24 mouse cellular contexts compared by ENCODE assay signal in the genomic region with DNA sequence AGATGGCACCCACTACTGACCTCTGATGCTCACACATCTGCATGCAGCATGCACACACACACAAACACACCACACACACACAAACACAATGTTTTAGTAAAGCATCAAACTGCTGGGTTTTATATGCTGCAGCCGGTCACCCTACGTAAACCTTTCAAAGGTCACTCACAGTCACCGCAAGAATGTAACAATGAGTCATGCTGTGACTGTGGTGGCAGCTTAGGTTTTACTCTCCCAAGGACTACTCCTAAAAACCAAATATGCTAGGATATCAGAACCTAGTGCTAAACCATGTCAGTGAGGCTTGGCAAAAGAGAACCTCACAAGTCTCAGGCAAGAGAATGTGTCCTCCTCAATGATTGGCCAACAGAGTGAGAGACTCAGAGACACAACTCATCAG. TPM values are rescaled to one million over a fixed set of nuclear protein-coding genes. Genes with fewer than 3 reads are reported as not detected.
"Had no signal": no experiment of that assay in that cellular context is flagged by ENCODE, and none has a peak within 500 bp of the region (broad histone marks: within the 10 kb centered on the region; RNA-seq: fewer than 3 reads in every experiment).

No protein-coding gene starts in this region.

- H3K27me3 ChIP-seq: kidney, embryonic 15.5 days; limb, embryonic 15.5 days; liver, embryonic 12.5 days; neural tube, embryonic 13.5 days had no signal

- H3K4me2 ChIP-seq: kidney, embryonic 15.5 days; limb, embryonic 15.5 days; liver, embryonic 12.5 days; lung, embryonic 14.5 days; neural tube, embryonic 13.5 days had no signal

- H3K4me3 ChIP-seq: kidney, embryonic 15.5 days; limb, embryonic 15.5 days; liver, embryonic 12.5 days; midbrain, embryonic 10.5 days; neural tube, embryonic 13.5 days had no signal

- DNase-seq: kidney, adult 2 months; kidney, postnatal 25 days; layer of hippocampus, adult 9-11 months; layer of hippocampus, postnatal 36 days; lung, embryonic 14.5 days; lung, postnatal 10 days; lung, postnatal 4 days; midbrain, embryonic 14.5 days; right cerebral cortex, postnatal 25 days; thymus, postnatal 4 days had no signal

RNA-seq across cellular contexts. Expression of gene Myrfl, which starts 32.1 kb away (rescaled TPM):
- total RNA-seq: monocyte, adult 5-6 weeks had no signal
- polyA plus RNA-seq: lung, embryonic 14.5 days had no signal

RNA-seq across cellular contexts. Expression of gene Gm10271, which starts 43.6 kb away (rescaled TPM):
- total RNA-seq: layer of hippocampus, adult 18-20 months; layer of hippocampus, postnatal 36 days; left cerebral cortex, adult 8-10 months; left cerebral cortex, postnatal 25 days; megakaryocyte, adult 5-6 weeks; monocyte, adult 5-6 weeks had no signal
- polyA plus RNA-seq: kidney, adult 2 months; kidney, embryonic 15.5 days; limb, embryonic 11.5 days; limb, embryonic 15.5 days; liver, embryonic 12.5 days; liver, embryonic 16.5 days; lung, embryonic 14.5 days; midbrain, embryonic 10.5 days; midbrain, embryonic 14.5 days; neural tube, embryonic 13.5 days; small intestine, adult 2 months; stomach, embryonic 16.5 days had no signal

RNA-seq across cellular contexts. Expression of gene Best3, which starts 57.3 kb away (rescaled TPM):
- total RNA-seq: megakaryocyte, adult 5-6 weeks; monocyte, adult 5-6 weeks had no signal
- polyA plus RNA-seq: liver, embryonic 12.5 days; neural tube, embryonic 13.5 days had no signal
